Mouse (Mus musculus) mesoderm, embryonic 11.5 days (tissue): ENCODE measurements around the gene 1700016K19Rik.

ENCODE experiments used
- DNase-seq: peaks from one replicate; pipeline ENCODE4 v3.0.0-alpha.2; 2012; ENCODE audit warnings: low read depth, low spot score

1700016K19Rik gene

DNA sequence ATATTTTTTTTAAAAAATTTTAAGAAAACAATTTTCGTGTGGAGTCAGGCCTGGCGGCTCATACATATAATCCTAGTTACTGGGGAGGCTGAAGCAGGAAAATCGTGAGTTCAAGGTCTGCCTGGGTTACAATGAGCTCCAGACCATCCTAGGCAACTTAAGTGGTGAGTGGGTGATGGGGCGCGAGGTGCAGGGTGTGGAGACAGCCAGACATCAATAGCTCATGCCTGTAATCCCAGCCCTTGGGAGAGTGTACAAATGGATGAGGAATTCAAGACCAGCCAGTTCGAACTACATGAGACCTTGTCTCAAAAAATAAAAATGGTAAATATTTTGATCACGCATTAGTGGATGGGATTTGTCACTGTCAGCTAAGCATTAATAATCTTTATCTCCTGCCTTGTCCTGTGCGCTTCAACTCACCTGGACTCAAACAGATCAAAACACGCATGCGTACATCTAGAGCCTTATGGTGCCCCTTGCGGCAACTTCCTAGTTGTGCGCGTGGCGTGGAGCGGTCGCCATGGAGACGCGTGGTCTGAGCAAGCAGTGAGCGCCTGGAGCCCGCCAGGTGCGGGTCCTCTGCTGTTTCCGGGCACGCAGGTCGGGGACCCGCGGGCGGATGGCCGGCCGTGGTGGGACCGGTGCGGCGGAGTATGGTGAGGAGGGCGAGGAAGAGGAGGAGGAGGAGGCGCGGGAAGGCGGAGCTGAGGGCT is at the start of gene 1700016K19Rik:
1700016K19Rik (plus strand) TSS at position 473 of the 716 bp plus-strand sequence.
- peak; percentile 87 for DNase-seq

DNA sequence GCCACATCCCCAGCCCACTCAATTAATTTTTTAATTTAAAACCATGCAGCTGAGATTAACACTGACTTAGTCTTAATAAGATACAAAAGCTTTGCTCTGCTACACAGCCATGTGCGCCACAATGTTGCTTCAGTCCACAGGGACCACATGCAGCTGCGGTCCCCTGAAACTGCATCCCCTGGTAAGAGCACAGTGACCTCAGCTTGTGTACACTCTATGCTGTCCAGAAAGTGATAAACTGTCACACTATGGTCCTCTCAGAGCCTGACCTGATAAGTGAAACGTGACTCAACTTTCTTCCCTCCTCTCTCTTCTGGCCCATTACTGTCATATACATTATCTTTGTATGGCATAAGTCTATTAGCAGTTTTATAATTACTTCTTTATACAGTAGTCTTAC is 49.3 kb upstream of the 1700016K19Rik start:
- DNase-seq = no peak

DNA sequence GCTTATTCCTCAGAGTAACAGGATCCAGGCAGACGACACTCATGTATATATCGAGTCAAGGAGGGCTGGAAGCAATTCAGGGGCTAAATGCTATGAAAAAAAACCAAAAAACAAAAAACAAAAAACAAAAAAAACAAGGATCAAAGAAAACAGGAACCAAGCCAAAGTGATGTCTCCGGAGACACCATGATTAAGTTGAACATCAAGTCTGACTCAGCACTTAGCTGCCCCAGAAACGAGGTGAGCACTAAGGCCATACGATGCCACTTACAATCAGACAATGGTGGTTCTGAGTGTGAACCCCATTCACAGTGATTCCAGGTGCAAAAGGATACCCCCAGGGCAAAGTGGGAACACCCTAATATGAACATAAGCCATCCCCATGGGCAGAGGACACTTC is 47.8 kb upstream of the 1700016K19Rik start:
- no peak for DNase-seq

DNA sequence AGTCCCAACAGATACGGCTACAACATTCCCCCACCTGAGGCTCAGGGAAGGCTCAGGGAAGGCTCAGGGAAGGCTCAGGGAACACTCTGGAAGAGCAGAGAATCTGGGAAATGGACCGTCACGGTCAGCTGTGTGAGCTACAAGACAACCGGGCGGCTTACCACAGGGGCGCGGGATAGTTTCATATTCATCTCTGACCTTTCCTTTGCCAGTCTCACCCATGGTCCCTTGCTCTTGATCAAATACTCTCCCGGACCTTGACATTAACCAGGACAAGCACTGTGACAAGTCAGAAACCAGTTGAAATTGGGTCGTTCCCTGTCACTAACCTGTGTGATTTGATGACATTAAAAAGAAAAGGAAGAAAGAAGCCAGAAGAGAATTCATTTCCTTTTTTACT is 44.8 kb upstream of the 1700016K19Rik start:
- no peak for DNase-seq

DNA sequence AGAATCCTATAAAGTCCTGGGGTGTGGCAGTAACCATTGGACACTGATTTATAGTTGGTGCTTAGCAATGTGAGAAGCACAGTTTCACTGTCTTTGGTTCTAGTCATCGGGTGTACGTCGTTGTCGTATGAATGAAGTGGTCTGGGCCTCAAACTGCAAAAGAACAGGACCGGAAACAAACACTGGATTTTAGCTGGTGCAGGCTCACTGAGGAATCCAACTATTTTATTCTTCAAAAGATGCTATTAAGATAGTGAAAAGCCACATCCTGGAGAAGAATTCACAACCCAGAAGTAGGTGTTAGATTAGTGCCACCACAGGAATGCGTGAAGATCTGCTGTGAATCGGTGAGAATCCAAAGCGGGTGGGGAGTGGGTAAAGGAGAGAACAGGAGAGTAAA is 43.1 kb upstream of the 1700016K19Rik start:
- no peak for DNase-seq

DNA sequence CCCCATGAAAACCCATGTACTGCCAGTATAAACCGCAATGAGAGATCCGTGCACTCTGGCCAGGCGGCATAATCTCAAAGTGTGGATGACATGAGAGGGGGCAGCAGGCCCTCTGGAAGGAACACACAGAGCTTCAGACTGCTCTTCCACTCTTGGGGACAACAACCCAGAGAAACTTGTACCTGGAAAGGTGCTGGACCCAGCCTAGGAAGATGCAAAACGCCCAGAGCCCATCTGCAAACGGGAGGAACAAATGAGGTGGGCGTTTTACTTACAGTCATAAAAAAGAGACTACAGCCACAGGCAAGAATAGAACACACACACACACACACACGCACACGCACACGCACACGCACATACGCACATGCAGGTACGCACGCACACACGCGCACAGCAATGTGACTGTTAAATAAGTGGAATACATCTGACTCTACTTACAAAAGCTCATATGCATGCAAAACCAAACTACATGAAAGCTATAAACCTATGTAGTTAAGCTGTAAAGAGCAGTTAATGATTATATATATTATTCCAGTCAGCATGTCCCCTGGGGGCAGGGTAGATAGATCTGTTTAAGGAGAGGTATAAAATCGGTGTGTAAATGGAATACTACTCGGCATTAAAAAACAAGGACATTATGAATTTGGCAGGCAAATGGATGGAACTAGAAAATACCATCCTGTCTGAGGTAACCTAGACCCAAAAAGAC is 42.4 kb upstream of the 1700016K19Rik start:
- DNase-seq = no peak

DNA sequence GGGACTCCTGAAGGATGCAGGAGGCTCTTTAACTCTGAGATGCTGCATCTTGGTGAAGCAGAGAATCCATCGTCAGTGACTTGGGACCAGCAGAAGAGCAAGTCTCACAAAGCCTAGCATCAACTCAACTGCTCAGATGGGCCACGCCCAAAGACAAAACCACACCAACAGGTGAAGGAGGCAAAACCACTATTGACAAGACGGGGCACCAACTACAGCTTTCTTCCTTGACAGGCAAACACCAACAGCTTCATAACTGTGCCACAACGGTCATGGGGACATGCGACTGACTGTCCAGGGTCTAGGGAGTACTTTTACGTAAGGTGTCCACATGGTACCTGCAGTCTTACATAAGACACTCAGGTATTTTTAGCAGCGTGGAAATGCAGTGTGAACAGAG is 37.9 kb upstream of the 1700016K19Rik start:
- no peak for DNase-seq

DNA sequence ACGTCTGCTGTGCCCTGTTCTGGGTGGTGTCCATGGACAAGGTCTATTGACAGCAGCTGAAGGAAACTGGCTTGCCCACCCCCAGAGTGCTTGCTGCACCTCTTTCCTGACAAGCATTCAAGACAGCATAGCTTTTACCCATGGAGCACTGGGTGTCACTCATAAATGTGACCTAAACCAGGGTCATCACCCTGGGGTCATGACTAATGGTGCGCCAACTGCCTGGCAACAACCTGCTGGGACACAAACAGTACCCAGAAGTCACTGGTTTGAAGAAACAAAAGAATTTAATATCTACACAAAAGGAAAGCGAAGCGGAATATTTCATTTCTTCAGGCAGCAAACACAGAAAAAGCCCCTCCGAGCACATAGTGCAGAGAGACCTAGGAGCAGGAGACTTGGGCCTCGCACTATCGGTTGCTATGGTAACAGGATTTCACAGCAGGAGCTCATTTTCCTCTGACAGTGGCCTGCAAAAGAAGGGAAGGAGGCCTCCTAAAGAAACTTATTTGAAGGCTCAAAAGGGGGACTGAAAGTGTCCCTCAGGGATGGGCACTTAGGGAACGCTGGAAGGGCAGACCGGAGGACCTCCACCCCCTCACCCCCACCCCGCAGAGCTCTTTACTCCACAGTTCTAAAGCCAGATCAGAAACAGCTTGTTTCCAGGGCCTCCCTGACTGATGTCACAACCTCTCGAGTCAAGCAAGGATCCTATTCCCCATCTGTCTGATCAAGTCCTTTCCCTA is 35.8 kb upstream of the 1700016K19Rik start:
- DNase-seq = peak; percentile 85

DNA sequence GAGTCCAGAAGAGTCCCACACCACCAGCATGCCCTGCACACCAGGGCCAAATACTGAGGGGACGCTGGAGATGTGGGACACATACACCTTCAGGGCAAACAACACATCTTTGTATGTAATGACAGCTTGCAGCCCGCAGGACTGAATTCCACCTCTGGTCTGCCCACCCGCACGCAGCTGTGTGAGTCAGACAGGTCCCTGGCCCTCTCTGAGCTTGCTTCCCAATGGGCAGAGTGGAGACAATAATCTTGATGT is 35.3 kb upstream of the 1700016K19Rik start:
- no peak for DNase-seq

DNA sequence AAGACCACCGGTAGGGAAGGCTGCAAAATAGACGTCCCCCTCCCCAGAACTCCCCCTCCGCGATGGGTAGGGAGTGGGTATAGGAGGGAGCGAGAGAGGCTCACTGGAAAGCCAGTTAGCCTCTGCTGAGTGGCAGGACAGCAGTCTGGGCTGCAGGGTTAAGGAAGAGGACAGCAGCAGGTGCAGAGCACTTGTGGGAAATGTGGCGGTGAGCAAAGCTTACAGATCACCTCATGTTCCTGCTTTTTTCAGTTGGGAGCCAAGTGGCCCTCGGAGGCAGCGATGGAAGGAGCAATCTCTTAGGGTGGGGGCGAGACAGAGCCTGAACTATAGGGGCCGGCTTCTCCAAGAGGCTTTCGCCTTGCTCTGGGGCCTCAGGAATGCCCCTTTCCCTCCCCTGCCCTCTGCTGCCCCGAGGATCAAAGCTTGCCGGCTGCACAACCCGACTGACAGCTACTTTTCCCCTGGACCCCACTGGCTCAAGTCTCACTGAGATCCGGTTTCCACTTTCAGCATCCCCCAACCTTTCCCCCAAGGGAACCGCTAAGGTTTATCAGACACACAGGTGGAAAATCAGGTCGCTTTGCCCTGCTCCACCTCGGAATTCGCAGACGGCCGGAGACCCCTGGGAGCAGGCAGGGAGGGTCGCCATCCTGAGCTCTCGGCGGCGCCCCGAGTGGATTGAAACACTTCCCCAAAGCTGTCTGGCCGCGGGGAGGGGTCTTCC is 33.9 kb upstream of the 1700016K19Rik start:
- DNase-seq = no peak

DNA sequence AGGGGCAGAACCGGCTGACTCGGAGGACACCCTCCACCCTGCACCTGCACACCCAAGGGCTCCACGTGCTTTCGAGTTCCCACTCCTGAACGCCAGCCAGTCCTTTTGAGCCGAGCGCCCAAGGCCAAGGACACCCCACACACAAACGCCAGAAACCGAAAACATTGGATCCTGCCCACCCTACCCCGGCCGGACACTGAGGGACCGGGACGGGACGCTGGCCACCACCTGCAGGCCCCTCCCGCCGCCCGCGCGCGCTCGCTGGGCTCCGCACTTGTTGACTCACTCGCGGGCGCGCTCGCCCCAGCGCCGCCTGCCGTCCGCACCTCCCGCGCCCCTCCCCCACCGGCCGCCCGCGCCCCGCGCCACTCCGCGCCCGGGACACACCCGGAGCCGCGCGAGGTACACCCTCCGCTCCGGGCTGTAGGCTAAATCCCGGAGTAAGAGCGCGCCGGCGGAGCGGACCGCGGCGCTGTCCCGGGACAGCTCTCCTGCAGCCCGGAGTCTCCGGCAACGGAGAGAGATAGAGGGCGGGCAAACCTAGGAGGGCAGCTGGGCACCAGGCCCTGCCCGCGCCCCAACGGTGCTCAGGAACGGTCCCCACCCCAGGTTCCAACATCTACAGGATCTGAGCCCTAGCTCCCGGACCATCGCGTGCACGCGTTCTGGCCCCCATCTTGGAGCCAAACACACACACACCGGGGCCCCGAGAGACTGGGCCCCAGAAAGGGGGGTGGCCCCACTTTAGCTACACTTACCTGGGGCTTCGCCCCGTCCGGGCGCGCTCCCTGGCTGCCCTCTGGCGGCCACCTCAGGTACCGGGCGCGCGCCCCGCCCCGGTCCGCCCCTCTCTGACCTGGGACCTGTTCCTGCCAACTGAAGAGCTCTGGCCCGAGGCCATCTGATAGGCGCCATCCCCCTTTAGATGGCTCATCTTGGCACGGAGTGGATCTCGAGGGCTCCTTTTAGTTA is 33.0 kb upstream of the 1700016K19Rik start:
- peak; percentile 71 for DNase-seq

DNA sequence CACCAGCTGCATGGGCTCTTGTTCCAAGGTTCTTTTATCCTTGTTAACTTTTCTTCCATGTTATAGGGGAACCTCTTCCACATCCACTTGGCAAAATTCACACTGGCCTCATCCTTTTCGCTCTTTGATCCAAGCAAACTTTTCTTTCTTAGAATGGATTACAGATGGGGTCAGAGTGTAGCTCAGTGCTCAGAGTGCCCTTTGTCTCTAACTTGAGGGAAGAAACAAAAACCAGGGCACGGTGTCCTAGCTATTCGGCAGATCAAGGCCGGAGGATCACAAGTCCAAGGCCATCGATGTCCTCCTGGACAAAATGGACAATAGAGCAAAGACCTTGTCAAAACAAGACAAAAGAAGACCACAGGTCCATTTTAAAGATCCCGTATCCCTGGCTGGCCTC is 31.0 kb upstream of the 1700016K19Rik start:
- no peak for DNase-seq

DNA sequence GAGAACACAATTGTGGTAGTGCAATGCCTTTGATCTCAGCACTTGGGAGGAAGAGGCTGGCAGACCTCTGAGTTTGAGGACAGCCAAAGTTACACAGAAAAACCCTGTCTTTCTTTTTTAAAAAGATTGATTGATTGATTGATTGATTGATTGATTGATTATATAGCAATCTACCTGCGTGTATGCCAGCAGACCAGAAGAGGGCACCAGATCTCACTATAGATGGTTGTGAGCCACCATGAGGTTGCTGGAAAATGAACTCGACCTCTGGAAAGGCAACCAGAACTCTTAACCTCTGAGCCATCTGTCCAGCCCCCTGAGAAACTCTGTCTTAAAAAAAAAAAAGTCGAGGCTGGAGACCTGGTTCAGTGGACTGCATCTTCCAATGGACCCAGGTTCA is 29.1 kb upstream of the 1700016K19Rik start:
- DNase-seq = no peak

DNA sequence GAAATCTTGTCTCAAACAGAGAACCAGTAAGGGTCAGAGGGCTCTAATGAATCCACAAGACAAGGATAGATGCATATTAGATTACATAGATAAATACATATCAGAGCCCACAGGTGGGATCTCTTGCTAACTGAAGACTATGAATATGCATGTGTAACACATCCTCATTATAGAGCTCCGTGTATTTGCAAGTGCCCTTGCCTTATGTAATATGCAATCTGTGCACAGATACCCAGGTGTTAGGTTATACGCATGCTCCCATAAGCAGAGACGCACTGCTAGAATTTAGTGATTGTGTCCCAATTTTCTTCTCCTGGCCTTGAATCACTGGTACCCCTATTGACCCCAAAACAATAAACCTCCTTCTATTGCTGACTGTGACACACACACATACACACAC is 27.5 kb upstream of the 1700016K19Rik start:
- DNase-seq = no peak

DNA sequence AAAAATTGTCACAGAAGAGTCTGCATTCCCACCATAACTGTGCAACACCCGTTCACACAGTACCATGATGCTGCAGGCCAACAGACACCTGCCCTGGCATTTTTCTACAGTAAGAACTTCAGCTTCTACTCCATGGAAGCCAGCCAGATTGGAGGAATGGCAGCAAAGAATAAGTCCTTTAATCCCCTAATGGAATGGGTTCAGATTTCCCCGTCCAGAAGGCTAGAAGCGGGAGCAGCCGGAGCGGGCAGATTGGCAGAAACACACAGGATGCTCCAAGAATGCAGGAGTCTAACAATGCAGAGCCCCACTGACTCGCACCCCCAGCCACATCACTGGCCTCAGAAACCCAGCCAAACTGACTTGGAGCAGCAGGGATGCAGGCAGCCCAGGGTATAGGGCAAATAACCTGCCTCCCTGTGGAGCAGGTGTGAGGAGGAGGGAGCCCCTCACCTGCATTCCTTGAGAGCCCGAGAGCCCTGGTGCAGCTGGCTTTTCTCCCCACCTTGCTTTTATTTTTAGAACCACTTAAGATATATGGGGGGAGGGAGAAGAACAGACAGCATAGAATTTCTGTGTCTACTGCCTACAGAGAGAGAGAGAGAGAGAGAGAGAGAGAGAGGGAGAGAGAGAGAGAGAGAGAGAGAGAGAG is 26.7 kb upstream of the 1700016K19Rik start:
- DNase-seq = no peak

DNA sequence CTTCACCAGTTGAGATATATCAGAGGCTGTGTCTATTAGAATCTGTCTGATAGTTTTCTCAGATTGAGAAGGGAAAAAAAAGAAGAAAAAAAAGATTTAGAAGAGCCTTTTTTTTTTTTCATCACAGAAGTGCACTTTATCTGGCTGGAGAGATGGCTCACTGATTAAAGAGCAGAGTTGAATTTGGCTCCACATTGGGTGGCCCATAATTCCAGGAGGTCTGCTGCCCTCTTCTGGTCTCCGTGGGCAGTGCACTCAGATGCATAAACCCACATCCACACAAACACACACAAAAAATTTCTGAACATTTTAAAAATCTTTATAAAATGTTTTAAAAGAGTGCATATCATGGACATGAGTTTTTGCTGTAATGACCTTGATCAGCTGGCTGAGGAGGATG is 25.7 kb upstream of the 1700016K19Rik start:
- DNase-seq = no peak

DNA sequence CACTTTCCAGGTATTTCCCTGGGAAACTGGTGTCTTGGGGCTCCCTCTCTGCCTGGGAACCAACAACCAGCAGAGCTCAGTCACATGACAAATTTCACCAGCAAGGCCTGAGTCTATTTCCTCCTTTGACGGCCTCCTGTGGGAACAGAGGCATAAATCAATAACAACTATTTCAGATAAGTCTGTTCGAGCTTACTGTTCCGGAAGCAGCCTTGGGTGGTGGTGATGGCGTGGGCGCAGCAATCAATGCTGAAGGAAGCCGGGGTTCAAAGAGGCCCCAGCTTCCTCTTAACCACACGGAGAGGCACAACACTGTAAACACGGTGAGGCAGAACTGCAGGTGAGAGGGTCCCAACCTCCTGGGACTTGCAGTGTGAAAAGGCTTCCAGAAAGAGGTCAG is 23.0 kb upstream of the 1700016K19Rik start:
- DNase-seq = no peak

DNA sequence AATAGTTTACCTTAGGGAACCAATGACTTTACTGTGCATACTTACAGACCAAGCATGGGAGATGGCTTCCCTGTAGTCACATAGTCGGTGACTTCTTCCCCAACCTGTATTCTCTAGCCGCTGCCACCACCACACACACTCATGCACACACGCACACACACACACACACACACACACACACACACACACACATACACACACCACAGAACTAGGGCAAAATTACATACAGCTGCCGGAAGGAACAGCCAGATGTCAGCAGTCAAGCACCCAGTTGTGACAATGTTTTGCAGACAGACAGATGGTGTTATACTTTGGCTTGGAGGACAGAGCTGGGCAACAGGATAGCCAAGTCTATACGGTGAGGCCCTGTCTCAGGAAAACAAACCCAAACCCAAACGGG is 21.7 kb upstream of the 1700016K19Rik start:
- DNase-seq = no peak

DNA sequence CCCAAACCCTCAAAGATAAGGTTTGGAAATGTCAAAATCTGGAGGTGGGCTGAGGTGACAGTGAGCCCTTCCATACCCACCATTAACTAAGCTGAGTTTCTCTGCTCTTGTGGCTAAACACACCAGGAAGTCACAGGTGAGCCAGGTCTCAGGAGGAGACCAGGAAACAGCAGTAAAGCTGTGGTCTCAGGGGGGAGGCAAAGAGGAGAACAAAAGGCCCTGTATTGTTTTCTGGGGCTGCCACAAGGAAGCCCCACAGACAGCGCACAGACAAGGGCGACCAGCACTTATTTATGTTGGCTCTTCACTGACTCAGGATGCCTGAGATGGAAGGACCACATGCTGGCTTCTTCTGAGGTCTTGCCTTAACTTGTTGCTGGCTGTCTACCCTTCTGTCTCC is 19.3 kb upstream of the 1700016K19Rik start:
- DNase-seq = no peak

DNA sequence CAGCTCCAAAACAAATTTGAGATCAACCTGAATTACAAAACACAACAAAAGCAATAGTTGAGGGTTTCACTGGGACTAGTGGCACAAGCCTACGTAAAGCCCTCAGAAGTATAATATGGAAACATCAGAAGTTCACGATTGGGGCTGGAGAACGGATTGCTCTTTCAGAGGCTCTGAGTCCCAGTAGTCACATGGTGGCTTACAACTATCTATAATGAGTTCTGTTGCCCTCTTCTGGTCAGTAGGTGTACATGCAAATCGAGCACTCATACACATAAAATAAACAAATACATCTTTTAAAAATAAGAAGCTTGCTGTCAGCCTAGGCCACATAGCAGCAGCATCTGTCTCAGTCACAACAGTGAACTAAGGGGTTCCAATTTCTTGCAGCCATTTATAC is 16.5 kb upstream of the 1700016K19Rik start:
- no peak for DNase-seq

DNA sequence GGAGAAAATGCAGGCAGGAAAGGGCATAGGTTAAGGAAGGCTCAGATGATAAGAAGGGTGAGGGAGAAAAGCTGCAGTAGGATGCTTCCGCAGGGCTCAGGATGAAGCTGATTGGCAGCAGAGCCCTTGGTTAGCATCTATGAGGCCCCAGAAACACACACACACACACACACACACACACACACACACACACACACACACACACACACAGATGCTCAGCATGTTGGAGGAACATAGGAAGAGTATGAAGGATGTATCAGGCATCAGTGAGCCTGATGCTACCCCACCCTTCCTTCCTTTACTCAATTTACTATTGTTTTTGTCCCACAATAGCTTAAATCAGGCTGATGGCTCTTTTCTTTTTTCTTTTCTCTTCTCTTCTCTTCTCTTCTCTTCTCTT is 15.1 kb upstream of the 1700016K19Rik start:
- DNase-seq = no peak
